Mouse (Mus musculus): ENCODE data around the gene Tex46.

GRCm38 (mm10) chr4:136631237-136631994 lies 21.2 kb downstream of the Tex46 start:
- TF ChIP-seq MAX (IDR thresholded peaks at IDR 0.05; ENCODE audit: low read length) (no peak), USF1 (IDR thresholded peaks at IDR 0.05; ENCODE audit: low read depth, low read length) (no peak)

All from CH12.LX (cell line).